Mouse (Mus musculus) gastrocnemius, adult 8-10 months (tissue): ENCODE measurements around the gene Mpp2. TPM values are rescaled to one million over a fixed set of nuclear protein-coding genes. Genes with fewer than 3 reads are reported as not detected.

Experiments used
- DNase-seq, 2 experiments: peaks; one replicate each; pipeline ENCODE4 v3.0.0; 2022; ENCODE audit warnings: low spot score in 2 of 2
- total RNA-seq, 4 experiments: library from RNA; stranded (reverse); gene quantifications; 2 replicates each; pipeline ENCODE4 v1.2.4; 2022

The Mpp2 gene
- total RNA-seq, 4 experiments from 2014 or later = 0.27 to 1.1 (median 0.57) TPM

GRCm38 (mm10) chr11:102072729-102073128 lies 15.6 kb downstream of the Mpp2 start:
- DNase-seq = no peak

- no peak for DNase-seq
Measured at GRCm38 (mm10) chr11:102070426-102070825, 17.9 kb downstream of the Mpp2 start.

GRCm38 (mm10) chr11:102069633-102070032 lies 18.7 kb downstream of the Mpp2 start:
- DNase-seq = no peak

GRCm38 (mm10) chr11:102068969-102069368 lies 19.3 kb downstream of the Mpp2 start:
- DNase-seq = no peak

- DNase-seq = no peak
Measured at GRCm38 (mm10) chr11:102063076-102063475, 25.2 kb downstream of the Mpp2 start.

GRCm38 (mm10) chr11:102061941-102062473 lies 26.3 kb downstream of the Mpp2 start:
- no peak for DNase-seq

- DNase-seq = peak; percentile 57 to 60
Measured at GRCm38 (mm10) chr11:102061236-102061940, 26.9 kb downstream of the Mpp2 start.

- DNase-seq = peak in 1 of 2 experiments; percentile 33
Measured at GRCm38 (mm10) chr11:102053847-102054246, 34.5 kb downstream of the Mpp2 start.

- DNase-seq = peak in 1 of 2 experiments; percentile 22
Measured at GRCm38 (mm10) chr11:102053183-102053582, 35.1 kb downstream of the Mpp2 start.

- DNase-seq = no peak
Measured at GRCm38 (mm10) chr11:102052697-102053096, 35.6 kb downstream of the Mpp2 start.

- no peak for DNase-seq
Measured at GRCm38 (mm10) chr11:102051954-102052353, 36.4 kb downstream of the Mpp2 start.

GRCm38 (mm10) chr11:102051541-102051940 lies 36.8 kb downstream of the Mpp2 start:
- peak; percentile 45 to 46 for DNase-seq

GRCm38 (mm10) chr11:102049875-102050482 lies 38.3 kb downstream of the Mpp2 start:
- DNase-seq = no peak

- DNase-seq = no peak
Measured at GRCm38 (mm10) chr11:102046607-102047006, 41.7 kb downstream of the Mpp2 start.

GRCm38 (mm10) chr11:102044691-102045212 lies 43.6 kb downstream of the Mpp2 start:
- no peak for DNase-seq

- no peak for DNase-seq
Measured at GRCm38 (mm10) chr11:102043381-102043780, 44.9 kb downstream of the Mpp2 start.

GRCm38 (mm10) chr11:102042971-102043370 lies 45.3 kb downstream of the Mpp2 start:
- DNase-seq = no peak

GRCm38 (mm10) chr11:102041350-102041949 lies 46.9 kb downstream of the Mpp2 start, which contains the start of gene Cd300lg:
Gene Cd300lg (plus strand): TSS chr11:102041509.
- DNase-seq = no peak

- no peak for DNase-seq
Measured at GRCm38 (mm10) chr11:102040646-102041045, 47.7 kb downstream of the Mpp2 start.

GRCm38 (mm10) chr11:102040138-102040524 lies 48.2 kb downstream of the Mpp2 start:
- peak; percentile 70 to 78 for DNase-seq

- no peak for DNase-seq
Measured at GRCm38 (mm10) chr11:102039487-102040137, 48.7 kb downstream of the Mpp2 start.
